20 mouse cellular contexts compared by ENCODE assay signal in the genomic region with DNA sequence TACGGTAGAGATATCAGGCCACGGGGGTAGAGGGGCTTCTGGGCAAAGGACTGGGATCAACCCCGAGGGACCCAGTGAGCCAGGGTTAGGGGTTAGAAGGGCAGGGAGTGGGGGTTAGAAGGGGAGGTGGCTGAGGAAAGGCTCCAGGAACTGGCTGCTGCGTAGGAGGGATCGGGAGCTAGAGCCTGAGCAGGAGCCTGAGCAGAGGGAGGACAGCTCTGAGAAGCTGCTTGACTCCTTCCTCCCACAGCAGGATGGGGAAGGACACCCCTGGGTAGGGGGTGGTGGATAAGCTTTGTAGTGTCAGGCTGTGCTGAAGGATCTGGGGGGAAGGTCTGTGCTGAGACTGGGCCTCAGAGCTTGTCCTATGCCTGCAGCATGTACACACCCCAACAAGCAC. TPM values are rescaled to one million over a fixed set of nuclear protein-coding genes. Genes with fewer than 3 reads are reported as not detected.
A peak's percentile ranks its signal among the peaks of the same experiment; 100 is the strongest.
DNase-seq lines count a peak whose midpoint lies in the region; ATAC-seq and TF ChIP-seq lines count a peak whose summit lies in the region.
"Had no signal": no experiment of that assay in that cellular context is flagged by ENCODE, and none has a peak within 500 bp of the region (broad histone marks: within the 10 kb centered on the region; RNA-seq: fewer than 3 reads in every experiment).

No protein-coding gene starts in this region.

- H3K9ac ChIP-seq in hindbrain, embryonic 15.5 days = no peak overlapping the region
- no peak overlapping the region for H3K9ac ChIP-seq in neural tube, embryonic 13.5 days
- no peak overlapping the region for H3K9ac ChIP-seq in heart, adult 2 months (ENCODE audit: low read depth, low read length)
- H3K9ac ChIP-seq: liver, postnatal 0 days had no signal

- DNase-seq in embryo, embryonic 11 days = peak; percentile 26
- no peak for DNase-seq in embryo, embryonic 10.5 days (ENCODE audit: low spot score)
- DNase-seq in layer of hippocampus, adult 2 months (ENCODE audit: low spot score in 2 of 2) = no peak
- no peak for DNase-seq in layer of hippocampus, postnatal 25 days (ENCODE audit: extremely low spot score in 1 of 2, low spot score in 1 of 2)
- no peak for DNase-seq in heart, adult 2 months
- no peak for DNase-seq in layer of hippocampus, adult 9-11 months
- DNase-seq: cerebellum, adult 9-10 months had no signal

- intact Hi-C loops in heart, adult 2 months (cut with DNase I) = no loop called here

- no peaks in the 10 kb centered on the region for H3K9me3 ChIP-seq in hindbrain, embryonic 15.5 days
- no peaks in the 10 kb centered on the region for H3K9me3 ChIP-seq in neural tube, embryonic 13.5 days
- H3K9me3 ChIP-seq: embryonic facial prominence, embryonic 10.5 days had no signal

- 35% methylated on average over 5 of the region's 5 CpGs for WGBS in hindbrain, embryonic 15.5 days
- 37% methylated on average over 5 of the region's 5 CpGs for WGBS in neural tube, embryonic 13.5 days
- WGBS in heart, adult 2 months = 14% methylated on average over 5 of the region's 5 CpGs

- ATAC-seq in hindbrain, embryonic 15.5 days (ENCODE audit: low FRiP score, low read depth) = 0 out of 2 replicates have a peak, but pooled peaks have one; percentile 15
- ATAC-seq in neural tube, embryonic 13.5 days (ENCODE audit: low read depth) = no peak

- H3K27me3 ChIP-seq in hindbrain, embryonic 15.5 days = peaks cover 5% of the 10 kb centered on the region; the same call in 1 of the 2 replicates
- peaks cover 23% of the 10 kb centered on the region for H3K27me3 ChIP-seq in neural tube, embryonic 13.5 days
- no peaks in the 10 kb centered on the region; the same call in 1 of the 2 replicates for H3K27me3 ChIP-seq in heart, adult 2 months (ENCODE audit: control insufficient read depth, insufficient read depth, low read length)

- H3K79me2 ChIP-seq in heart, adult 2 months (replicated peaks; ENCODE audit: control insufficient read depth, insufficient read depth, low read length) = no peaks in the 10 kb centered on the region

- peak overlapping the region; percentile 87 for H3K27ac ChIP-seq in layer of hippocampus, adult 2 months
- H3K27ac ChIP-seq in hindbrain, embryonic 15.5 days (replicated peaks) = no peak overlapping the region
- H3K27ac ChIP-seq in neural tube, embryonic 13.5 days (replicated peaks) = no peak overlapping the region
- H3K27ac ChIP-seq in heart, adult 2 months = no peak overlapping the region
- H3K27ac ChIP-seq: embryonic facial prominence, embryonic 10.5 days had no signal

- no peak for TF ChIP-seq CTCF in layer of hippocampus, adult 2 months (conservative IDR thresholded peaks at IDR 0.05)
- no peak for TF ChIP-seq CTCF in heart, adult 2 months (IDR thresholded peaks at IDR 0.05)

- no peak for TF ChIP-seq EP300 in heart, adult 2 months (IDR thresholded peaks at IDR 0.05; ENCODE audit: insufficient read depth, low read depth, low read length)

- no peak for TF ChIP-seq POLR2A in heart, adult 2 months (IDR thresholded peaks at IDR 0.05; ENCODE audit: insufficient read depth, low read depth, low read length)

- peaks cover 26% of the 10 kb centered on the region for H3K36me3 ChIP-seq in hindbrain, embryonic 15.5 days
- peaks cover 36% of the 10 kb centered on the region for H3K36me3 ChIP-seq in neural tube, embryonic 13.5 days
- no peaks in the 10 kb centered on the region for H3K36me3 ChIP-seq in heart, adult 2 months (ENCODE audit: control insufficient read depth, insufficient read depth, low read length)

- H3K4me1 ChIP-seq in hindbrain, embryonic 15.5 days (replicated peaks) = peaks cover 27% of the 10 kb centered on the region
- H3K4me1 ChIP-seq in neural tube, embryonic 13.5 days (replicated peaks) = peaks cover 28% of the 10 kb centered on the region
- 0 out of 2 replicates have a peak, but pooled peaks cover 3% of the 10 kb centered on the region for H3K4me1 ChIP-seq in heart, adult 2 months (ENCODE audit: control insufficient read depth, insufficient read depth, low read length)

- peak overlapping the region; percentile 71 for H3K4me3 ChIP-seq in layer of hippocampus, adult 2 months
- no peak overlapping the region for H3K4me3 ChIP-seq in hindbrain, embryonic 15.5 days
- no peak overlapping the region for H3K4me3 ChIP-seq in neural tube, embryonic 13.5 days
- H3K4me3 ChIP-seq in heart, adult 2 months = no peak overlapping the region
- H3K4me3 ChIP-seq: erythroblast, embryonic 14.5 days had no signal

- H3K4me2 ChIP-seq in hindbrain, embryonic 15.5 days = peak overlapping the region; percentile 85; the same call in 1 of the 2 replicates
- peak overlapping the region; percentile 84; the same call in 1 of the 2 replicates for H3K4me2 ChIP-seq in neural tube, embryonic 13.5 days

RNA-seq across cellular contexts. Expression of gene Grm2, which starts 0.9 kb away (rescaled TPM):
- 10 to 100 TPM; 76.8 to 82.2 TPM for total RNA-seq in layer of hippocampus, adult 2 months (2021)
- 10 to 100 TPM; 63.9 to 84.0 TPM for total RNA-seq in layer of hippocampus, postnatal 25 days (2021)
- 8.7 and 9.7 TPM in 2 replicates for polyA plus RNA-seq in hindbrain, embryonic 15.5 days (2015; fragmentation: Nextera tagmentation; extraction: Ambion mirVana)
- polyA plus RNA-seq in neural tube, embryonic 13.5 days (2015; fragmentation: Nextera tagmentation; extraction: Ambion mirVana) = 3.5 and 4.2 TPM in 2 replicates
- not detected for total RNA-seq in heart, adult 2 months (2021)
- 0.09 TPM in 1 of 2 replicates, not detected in the other for polyA plus RNA-seq in heart, adult 2 months (2012; rRNA removed)
- total RNA-seq: adrenal gland, postnatal 14 days; gastrocnemius, adult 18-20 months; granulocyte monocyte progenitor cell, adult 5-6 weeks; hematopoietic stem cell, adult 5-6 weeks had no signal
- polyA plus RNA-seq: erythroblast, embryonic 14.5 days; heart, embryonic 14.5 days; liver, postnatal 0 days had no signal

RNA-seq across cellular contexts. Expression of gene Tex264, which starts 28.9 kb away (rescaled TPM):
- 10 to 100 TPM; 85.0 to 99.3 TPM for total RNA-seq in layer of hippocampus, adult 2 months (2021)
- total RNA-seq in layer of hippocampus, postnatal 25 days (2021) = 100 to 1,000 TPM; 102 to 104 TPM
- polyA plus RNA-seq in hindbrain, embryonic 15.5 days (2015; fragmentation: Nextera tagmentation; extraction: Ambion mirVana) = 69.6 and 79.0 TPM in 2 replicates
- polyA plus RNA-seq in neural tube, embryonic 13.5 days (2015; fragmentation: Nextera tagmentation; extraction: Ambion mirVana) = 52.6 and 57.4 TPM in 2 replicates
- total RNA-seq in heart, adult 2 months (2021) = 10 to 100 TPM; 40.3 to 47.6 TPM
- polyA plus RNA-seq in heart, adult 2 months (2012; rRNA removed) = 62.1 and 69.2 TPM in 2 replicates

RNA-seq across cellular contexts. Expression of gene Iqcf6, which starts 30.4 kb away (rescaled TPM):
- not detected for total RNA-seq in layer of hippocampus, adult 2 months (2021)
- total RNA-seq in layer of hippocampus, postnatal 25 days (2021) = not detected
- polyA plus RNA-seq in hindbrain, embryonic 15.5 days (2015; fragmentation: Nextera tagmentation; extraction: Ambion mirVana) = not detected in 2 replicates
- not detected in 2 replicates for polyA plus RNA-seq in neural tube, embryonic 13.5 days (2015; fragmentation: Nextera tagmentation; extraction: Ambion mirVana)
- not detected for total RNA-seq in heart, adult 2 months (2021)
- not detected in 2 replicates for polyA plus RNA-seq in heart, adult 2 months (2012; rRNA removed)
- total RNA-seq: adrenal gland, postnatal 14 days; gastrocnemius, adult 18-20 months; granulocyte monocyte progenitor cell, adult 5-6 weeks; hematopoietic stem cell, adult 5-6 weeks had no signal
- polyA plus RNA-seq: embryonic facial prominence, embryonic 10.5 days; erythroblast, embryonic 14.5 days; heart, embryonic 14.5 days; large intestine, adult 2 months; limb, embryonic 14.5 days; liver, postnatal 0 days; thymus, postnatal 0 days had no signal

Comparison
In these comparisons a context has a peak if more than half of its experiments do, and no peak if none do; other contexts are left out.
1. RNA of gene Grm2, which starts 0.9 kb away (total RNA-seq): 63.9 to 84.0 TPM in layer of hippocampus, postnatal 25 days and 76.8 to 82.2 TPM in layer of hippocampus, adult 2 months; not detected in heart, adult 2 months; every median in the first group is over 10 times any median in the second.